Mouse (Mus musculus) thymus, adult 2 months (tissue): ENCODE data around the gene Dcun1d4.

ENCODE experiments used
- CTCF ChIP-seq: fragments of 200-500 bp; IDR thresholded peaks from 2 replicates; pipeline ENCODE4 v1.5.1; 2012; ENCODE audit warnings: mild to moderate bottlenecking, control low read depth, low read length, moderate library complexity, borderline replicate concordance; ENCODE audit not compliant: control insufficient read depth, poor library complexity, insufficient read depth; ENCODE audit errors: extremely low read depth
- POLR2A ChIP-seq: fragments of 200-500 bp; IDR thresholded peaks from 2 replicates; pipeline ENCODE4 v1.6.1; 2012; ENCODE audit warnings: mild to moderate bottlenecking, low read length, control low read depth, moderate library complexity; ENCODE audit not compliant: control insufficient read depth, poor library complexity, insufficient read depth; ENCODE audit errors: extremely low read depth

GRCm38 (mm10) chr5:73480700-73481099, at the start of gene Dcun1d4:
- no peak for TF ChIP-seq CTCF
- no peak for TF ChIP-seq POLR2A
